Mouse (Mus musculus): ENCODE measurements around the gene 1700022I11Rik.
"Not testable (repeated sequence)": the region's sequence is repeated elsewhere in the genome, so short reads cannot be mapped to it uniquely, and the experiment has no call there.

1700022I11Rik gene

DNA sequence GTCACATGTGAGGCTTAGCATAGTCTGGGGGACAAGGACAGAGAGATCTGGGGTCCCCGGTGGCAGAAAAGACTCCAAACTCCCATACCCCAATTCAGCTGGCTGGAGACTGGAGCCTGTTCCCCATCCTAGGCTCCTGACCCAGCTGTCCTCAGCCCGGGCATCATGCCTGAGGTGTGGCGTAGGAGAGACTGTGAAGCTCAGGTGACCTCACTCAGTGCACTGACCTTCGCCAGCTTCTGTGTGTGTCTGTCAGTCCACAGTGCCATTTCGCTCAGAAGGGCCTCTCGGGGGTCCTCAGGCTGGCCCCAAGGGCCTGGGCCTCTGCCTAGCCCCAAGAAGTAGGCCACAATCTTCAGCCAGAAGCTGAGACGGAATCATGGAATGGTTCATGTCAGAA is 16.8 kb upstream of the 1700022I11Rik start:
- DNase-seq, result no peak

DNA sequence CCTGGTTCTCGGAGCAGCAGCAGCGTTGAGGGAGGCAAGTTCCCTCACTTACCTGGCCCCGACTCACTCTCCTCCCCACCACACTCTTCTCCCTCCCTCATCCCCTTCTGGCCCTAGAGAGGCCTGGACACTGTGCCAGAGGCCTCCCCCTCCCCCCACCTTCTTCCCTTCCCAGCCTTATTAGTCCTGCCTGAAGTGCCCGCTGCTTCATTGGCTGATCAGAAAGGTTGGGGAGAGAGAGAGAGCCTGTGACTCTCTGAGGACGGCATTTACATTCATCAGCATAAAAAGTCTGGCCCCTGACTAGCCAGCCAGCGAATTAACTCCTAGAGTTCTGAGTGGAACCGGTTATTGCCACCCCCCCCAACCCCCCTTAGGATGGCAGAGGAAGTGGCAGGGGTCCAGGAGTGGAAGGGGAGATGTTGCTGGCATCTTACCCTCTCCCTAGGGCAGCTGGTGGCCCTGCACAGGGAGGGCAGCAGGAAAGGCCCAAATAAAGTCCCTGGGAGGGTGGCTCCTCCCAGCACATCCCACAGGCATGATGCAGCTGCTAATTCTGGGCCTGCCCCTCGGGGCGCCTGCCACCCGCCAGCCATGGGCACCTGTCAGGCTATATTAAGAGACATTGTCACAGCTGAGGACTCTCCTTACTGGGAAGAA is 15.8 kb upstream of the 1700022I11Rik start:
- DNase-seq, result peak; percentile 33

DNA sequence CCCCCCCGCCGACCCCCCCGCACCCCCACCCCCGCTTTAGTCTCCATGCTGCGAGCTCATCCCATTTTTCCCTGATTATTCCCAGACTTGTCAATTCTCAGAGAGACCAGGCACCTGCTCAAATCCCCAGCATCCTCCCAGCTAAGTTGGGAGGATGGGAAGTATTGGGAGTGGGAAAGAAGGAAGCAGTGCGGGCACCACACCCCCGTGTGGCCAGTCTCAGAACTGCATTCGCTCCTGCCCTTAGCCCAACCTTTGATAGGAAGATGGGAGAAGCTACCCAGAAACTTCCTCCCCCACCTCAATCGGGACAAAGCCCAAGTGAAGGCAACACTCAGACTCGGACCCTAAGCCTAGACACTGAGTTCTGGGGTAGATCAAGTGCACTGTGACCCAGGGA is 15.1 kb upstream of the 1700022I11Rik start:
- DNase-seq, result peak; percentile 78

DNA sequence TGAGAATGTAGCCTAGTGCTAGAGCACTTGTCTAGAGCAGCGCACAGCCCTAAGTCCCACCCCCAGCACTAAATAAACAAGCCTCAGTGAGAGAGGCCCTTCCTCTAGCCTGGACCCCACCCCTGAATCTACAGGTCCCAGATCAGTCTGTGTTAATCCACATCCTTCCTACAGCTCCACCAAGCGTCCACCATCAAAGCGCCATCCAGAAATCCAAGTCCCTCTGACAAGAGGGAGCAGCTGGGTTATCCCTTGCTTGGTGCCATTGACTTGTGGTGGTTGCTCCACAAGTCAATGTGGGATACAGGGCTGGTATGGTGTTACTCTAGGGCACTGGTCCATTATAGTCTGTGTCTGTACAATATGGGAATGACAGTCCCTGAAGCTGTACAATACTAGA is 14.2 kb upstream of the 1700022I11Rik start:
- DNase-seq, result no peak

DNA sequence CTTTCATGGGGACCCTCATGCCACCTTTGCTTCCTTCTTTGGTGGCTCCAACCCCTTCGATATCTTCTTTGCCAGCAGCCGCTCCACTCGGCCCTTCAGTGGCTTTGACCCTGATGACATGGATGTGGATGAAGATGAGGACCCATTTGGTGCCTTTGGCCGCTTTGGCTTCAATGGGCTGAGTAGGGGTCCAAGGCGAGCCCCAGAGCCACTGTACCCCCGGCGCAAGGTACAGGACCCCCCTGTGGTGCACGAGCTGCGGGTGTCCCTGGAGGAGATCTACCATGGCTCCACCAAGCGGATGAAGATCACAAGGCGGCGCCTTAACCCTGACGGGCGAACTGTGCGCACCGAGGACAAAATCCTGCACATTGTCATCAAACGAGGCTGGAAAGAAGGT is 12.8 kb upstream of the 1700022I11Rik start:
- no peak for DNase-seq

DNA sequence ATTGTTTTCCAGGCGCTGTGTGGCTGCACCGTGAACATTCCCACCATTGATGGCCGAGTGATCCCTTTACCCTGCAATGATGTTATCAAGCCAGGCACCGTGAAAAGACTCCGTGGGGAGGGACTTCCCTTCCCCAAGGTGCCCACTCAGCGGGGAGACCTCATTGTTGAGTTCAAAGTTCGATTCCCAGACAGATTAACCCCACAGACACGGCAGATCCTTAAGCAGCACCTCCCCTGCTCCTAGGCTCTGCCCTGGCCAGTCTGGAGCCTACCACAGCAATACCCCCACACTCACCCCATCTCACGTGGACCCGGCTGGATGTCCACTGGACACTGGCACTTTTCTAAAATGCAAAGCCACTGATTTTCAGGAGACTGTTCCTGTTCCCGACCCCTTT is 12.1 kb upstream of the 1700022I11Rik start:
- peak; percentile 20 for DNase-seq

DNA sequence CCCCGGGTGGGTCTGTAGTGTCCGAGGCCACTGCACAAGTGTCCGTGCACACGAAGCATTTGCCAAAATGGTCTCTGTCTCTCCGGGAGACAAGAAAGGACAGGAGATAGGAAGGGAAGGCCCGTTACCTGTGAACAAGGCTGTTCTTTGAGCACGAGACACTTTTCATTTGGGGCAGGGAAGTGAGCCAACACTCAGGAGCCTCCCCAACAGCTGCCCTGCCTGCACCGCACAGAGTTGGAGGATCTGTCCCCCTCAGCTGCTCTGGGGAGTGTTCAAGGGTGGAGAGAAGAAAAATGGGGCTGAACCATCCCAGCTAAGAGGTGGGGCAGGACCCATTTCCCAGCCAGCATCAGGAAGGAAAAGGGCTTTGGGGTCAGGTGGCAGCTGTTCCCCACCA is 11.4 kb upstream of the 1700022I11Rik start:
- DNase-seq, result no peak

DNA sequence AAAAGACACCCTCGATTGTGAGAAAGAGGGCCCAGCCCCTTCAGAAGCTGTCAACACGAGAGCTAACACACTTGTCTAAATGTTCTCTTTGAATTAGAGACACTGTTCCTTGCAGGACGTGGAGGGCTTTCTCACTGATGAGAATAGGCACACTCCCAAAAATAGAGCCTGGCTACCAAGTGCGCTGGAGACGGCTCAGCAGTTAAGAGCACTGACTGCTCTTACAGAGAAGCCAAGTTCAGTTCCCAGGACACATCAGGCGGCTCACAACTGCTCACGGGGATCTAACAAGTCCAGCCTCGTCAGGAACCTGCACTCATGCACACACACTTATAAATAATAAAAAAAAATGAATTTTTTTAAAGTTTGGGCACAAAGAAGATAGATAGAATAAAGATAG is 10.5 kb upstream of the 1700022I11Rik start:
- no peak for DNase-seq

DNA sequence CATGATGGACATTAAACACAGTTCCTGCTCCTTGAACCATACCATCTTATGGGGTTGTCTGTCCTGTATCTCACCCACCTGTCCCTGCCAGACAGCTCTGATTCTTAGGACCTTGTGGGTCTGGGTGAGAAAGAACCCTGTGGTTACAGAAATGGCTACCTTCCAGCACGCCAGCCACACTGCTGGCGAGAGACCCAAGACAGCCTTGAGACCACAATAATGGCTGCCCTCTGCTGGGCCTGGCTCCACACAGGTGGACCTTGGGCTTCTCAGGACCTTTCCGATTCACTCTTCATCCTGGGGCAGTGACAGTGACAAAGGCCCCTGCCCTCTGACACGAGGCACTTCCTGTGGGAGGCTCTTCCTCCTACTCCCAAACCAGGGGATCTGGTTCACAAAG is 10.0 kb upstream of the 1700022I11Rik start:
- no peak for DNase-seq

DNA sequence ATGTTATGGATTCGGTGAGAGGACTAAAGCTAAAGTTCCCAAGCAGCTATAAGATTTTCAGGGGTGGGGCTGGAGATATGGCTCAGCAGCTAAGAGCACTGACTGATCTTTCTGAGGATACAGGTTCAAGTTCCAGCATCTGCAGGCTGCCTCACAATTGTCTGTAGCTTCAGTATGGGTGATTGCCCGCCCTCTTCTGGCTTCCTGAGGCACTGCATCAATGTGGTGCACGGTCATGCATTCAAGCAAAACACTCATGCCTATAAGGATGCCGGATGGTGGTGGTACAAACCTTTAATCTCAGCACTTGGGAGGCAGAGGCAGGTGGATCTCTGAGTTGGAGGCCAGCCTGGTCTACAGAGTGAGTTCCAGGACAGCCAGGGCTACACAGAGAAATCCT is 7.8 kb upstream of the 1700022I11Rik start:
- peak; percentile 74 for DNase-seq

DNA sequence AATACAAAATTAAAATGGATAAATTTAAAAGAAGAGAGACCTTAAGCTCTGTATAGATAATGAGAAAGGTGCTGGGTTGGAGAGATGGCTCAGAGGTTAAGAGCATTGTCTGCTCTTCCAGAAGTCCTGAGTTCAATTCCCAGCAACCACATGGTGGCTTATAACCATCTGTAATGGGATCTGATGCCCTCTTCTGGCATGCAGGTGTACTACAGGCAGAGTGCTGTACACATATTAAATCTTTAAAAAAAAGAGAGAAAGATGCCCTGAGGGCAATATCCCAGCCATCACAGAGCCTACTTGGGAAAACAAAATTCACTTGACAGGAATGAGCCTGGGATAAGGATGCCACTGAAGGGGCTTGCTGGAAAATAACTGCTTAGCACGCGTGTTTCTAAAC is 5.9 kb upstream of the 1700022I11Rik start:
- no peak for DNase-seq

DNA sequence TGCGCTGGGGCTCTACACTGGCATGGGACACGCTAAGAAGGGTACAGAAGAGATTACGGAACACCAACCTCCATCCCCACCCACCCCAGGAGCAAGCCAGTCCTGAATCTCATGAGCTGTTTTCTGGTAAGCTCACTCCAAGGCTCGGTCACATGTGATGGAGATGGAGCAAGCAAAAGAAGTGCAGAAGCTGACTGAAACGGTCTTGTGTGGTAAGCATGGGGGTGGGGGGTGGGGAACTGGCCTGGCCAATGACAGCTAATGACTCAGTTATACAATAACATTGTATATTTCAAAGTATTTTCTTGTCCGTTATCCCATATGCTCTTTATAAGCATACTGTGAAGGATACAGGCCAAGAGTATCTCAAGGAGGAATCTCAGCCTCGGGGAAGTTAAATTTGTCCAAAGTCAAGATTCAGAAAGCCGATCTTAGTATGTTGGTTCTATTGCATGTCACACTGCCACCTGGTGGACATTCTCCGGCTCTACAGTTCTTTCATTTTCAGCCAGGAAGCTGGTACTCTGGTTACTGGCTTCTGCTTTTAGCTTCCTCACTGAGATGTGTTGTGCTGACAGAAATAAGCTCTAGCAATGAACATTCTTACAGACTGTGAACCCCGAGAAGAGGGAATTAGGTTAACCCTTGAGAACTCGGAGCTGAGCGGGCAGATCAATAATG is 4.2 kb upstream of the 1700022I11Rik start:
- peak; percentile 29 for DNase-seq

DNA sequence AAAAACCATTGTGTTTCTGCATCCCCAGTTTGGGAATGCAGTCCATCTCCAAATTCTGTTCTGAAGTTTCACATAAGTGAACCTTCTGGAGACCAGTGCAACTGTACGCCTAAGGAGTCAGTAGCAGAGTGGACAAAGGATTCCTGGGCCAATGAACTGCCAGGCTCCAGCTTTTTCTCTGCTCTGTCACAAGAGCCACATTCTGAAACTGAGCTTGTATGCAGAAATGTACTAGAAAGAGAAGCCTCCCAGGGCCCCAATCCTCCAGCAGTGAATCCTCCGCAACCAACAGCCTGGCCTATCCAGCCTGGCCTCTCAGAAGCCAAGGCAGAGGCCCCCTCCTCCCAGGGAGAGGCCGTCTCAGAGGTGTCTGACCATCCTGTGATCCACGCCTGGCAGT is 3.5 kb downstream of the 1700022I11Rik start:
- DNase-seq, result no peak

DNA sequence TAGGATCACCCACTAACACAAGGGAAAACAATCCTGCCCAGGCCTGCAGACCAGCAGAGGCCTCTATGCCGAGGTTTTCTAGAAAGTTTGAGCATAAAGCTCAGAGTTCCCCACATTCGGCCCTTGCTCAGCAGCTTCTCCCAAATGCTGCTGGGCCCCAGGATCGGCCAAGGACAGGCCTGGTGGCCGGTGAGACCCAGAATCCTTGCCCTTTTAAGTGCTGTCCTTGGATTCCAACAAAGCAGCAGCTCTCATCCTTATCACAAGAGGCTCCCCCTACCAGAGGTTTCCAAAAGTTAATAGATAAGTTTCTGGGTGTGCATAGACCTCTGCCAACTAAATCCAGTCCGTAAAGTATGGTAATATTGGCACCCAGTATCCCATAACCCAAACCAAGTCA is 4.5 kb downstream of the 1700022I11Rik start:
- DNase-seq, result no peak

DNA sequence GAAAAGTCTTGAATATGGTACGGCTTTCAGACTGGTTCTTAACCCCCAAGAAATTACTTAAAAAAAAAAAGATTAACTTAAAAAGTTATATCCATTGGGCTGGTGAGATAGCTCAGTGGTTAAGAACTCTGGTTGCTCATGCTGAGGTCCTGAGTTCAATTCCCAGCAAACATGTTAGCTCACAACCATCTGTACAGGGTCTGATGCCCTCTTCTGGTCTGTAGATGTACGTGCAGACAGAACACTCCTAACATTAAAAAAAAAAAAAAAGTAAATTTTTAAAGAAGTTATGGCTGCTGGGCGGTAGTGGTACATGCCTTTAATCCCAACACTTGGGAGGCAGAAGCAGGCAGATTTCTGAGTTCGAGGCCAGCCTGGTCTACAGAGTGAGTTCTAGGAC is 8.7 kb downstream of the 1700022I11Rik start:
- no peak for DNase-seq

DNA sequence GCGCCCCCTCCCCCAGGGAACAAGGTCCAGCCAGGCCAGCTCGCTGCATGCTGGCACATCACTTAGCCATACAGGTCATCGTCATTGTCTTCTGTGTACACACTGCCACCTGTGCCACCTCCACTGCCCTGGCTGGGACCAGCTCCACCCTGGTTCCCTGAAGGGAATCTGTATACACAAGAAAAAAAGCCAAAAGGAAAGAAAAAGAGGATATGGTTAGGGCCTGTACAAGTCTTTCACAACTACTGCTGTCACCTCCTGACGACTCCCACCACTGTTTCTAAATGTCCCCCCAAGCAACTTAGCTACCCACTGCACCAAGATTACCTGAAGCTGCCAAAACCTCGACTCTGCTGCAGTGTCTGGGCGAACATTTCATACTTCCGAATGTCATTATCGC is 11.1 kb downstream of the 1700022I11Rik start:
- DNase-seq, result not testable (repeated sequence)

DNA sequence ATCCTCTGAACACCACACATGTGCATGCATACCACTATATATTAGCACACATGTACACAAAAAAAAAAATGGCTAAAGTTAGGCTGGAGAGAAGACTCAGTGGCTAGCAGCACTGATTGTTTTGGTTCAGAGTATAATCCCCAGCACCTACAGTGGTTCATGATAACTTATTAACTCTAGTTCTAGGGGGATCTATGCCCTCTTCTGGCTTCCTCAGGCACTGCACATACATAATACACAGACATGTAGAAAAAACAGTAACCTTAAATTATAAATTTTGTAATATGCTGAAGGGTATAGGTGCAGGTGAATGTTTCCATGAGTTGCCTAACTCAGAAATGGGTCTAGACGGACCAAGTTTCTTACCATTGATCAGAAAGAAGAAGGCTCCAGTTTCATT is 18.9 kb downstream of the 1700022I11Rik start:
- no peak for DNase-seq

DNA sequence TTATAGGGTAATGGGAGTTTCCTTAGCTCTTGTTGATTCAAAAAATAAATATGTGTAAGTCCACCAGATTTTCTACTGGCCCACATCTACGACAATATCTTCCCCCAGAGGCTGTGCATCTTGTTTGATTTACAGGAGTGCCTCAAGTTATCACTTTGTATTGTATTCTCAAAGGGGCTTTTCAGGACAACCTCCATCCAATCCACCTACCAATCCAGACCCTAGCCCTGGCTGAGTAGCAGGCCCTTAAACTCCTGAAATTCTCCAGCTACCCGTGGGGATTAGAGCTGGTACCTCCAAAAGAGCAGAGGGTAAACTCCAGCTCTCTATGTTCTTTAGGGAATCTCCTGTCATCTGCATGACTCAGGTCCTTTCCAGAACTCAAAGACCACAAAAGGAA is 28.6 kb downstream of the 1700022I11Rik start:
- no peak for DNase-seq

DNA sequence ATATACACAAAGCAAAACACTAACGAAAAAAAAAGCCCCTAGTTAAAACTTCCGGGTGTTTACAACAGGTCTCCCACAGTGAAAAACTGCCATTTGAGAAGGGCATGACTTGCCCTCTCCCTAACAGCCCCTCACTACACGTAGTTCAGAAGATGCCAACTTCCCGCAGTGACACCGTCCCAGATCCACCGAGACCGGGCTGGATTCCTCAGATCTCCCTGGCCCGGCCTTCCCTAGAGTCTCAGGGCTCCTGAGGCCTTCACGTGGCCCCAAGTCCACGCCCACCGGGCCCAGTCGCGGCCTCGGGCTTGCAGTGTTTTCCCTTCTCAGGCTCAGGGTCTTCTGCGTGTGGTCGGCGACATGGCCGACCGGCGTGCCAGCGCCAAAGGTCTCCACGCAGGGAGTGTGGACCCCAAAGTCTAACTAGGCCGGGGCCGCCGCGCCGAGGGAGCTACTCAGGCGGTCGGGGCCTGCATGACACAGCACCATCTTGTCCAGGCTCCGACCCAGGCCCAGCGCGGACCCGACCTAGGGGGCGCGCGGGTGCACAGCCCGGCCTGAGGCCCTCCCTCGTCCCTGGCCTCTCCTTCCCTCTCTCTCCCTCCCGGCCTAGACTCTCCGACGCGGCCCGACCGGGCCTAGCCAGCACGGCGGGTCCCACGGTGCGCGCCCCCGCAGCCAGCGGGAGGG is 30.2 kb downstream of the 1700022I11Rik start:
- DNase-seq, result peak; percentile 86

DNA sequence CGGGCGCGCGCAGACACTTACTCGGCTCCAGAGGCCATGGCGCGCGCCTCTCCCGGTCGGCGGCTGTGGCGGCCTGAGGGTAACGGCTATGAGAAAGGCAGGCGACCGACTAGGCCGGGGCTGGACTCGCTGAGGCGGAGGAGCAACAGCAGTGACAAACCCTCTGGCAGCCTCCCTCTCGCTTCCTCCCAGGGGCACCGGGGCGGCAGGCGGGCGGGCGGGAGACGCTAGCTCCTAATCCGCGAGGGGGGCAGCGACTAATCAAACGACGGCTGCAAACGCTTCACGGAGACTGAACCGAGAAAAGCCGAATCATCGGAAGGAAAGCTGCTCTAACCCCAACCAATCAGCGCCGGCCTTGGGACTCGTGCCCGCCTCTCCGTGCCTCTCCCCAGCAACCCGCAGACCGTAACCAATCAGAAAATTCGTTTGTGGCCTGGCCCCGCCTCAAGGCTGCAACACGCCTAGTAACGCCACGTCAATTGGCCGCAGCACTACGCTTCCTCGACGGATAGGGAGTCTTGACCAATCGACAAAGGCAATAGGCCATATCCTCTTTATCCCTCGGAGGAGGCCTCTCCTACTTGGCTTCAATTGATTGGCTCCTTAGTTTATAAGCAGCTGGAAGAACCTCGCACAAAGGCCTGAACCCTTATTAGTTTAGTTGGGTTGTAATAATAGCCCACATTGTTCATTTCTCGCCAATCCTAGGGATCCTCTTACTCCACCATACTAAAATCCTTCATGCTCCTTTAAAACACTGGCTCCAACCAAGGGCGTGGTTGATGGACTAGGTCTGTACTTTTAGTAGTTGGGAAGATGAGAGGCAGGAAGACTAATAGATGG is 31.0 kb downstream of the 1700022I11Rik start, which contains the start of gene Vcp:
TSS of gene Vcp (minus strand) at position 367 of the 846 bp plus-strand sequence.
- peak; percentile 98 for DNase-seq

DNA sequence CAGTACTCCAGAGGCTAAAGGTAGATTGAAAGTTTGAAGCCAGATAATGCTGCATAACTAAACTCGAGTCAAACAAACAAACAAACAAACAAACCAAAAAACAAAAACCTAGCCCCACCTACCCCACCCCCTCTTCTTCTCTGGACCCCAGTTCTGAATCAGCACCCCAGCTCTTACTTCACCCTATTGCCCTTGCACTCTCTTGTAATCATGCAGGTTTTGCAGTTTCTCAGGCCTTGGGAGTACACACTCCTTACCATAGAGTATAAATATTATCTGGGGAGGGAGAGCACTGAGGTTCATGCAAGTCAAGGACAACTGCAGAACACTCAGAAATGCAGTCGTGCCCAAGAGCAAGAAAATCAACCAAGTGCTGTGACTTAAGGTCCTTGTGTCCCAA is 31.9 kb downstream of the 1700022I11Rik start:
- DNase-seq, result no peak

DNA sequence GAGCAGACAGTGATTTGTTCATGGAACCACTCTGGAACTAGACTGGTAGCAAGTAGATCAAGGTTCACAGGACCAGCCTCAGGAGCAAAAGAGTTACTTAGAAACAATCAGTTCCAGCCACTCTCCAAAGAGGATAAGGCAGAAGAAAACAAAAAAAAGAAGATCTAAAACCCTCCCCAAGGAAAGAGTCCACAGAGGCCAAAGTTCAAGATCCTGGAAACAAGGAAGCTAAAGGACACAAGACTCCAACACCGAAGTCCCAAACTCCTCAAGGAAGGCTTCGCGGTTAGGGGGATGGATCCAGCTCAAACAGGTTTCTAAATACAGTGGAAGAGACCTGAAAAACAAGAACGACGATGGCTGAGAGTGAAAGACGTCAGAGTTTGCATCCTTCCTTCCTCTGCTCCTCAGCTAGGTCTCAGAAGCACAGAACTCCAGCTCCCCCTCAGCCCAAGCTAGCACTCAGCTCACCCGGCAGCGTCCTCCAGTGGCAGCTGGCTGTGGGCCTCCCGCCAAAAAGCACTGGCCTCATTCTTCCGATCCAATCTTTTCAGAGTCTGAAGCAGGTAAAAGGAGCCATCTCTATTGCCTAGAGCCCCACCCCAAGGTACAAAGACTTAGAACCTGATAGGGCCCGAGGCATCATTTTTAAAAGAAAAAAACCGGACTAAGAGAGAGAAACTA is 33.5 kb downstream of the 1700022I11Rik start:
- DNase-seq, result peak; percentile 19

DNA sequence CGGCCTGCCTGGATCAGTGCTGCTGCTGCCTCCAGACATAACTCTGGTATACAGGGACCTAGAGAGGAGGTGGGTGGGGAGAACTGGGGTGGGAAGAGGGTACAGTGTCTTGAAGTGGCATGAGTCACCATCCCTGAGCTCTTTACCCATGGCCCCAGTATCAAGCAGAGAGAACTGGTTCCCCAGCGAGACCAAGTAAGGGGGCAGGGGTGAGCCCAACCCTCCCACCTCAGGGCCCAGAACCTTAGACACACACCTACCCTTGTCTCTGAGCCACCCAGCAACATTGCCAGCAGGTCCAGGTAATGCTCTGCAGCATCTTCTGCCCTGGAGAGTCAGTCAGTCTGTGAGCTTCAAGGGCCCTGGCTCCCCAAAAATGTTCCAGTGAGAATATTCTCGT is 35.5 kb downstream of the 1700022I11Rik start:
- DNase-seq, result no peak
